9 mouse cellular contexts compared by ENCODE assay signal in the genomic region with DNA sequence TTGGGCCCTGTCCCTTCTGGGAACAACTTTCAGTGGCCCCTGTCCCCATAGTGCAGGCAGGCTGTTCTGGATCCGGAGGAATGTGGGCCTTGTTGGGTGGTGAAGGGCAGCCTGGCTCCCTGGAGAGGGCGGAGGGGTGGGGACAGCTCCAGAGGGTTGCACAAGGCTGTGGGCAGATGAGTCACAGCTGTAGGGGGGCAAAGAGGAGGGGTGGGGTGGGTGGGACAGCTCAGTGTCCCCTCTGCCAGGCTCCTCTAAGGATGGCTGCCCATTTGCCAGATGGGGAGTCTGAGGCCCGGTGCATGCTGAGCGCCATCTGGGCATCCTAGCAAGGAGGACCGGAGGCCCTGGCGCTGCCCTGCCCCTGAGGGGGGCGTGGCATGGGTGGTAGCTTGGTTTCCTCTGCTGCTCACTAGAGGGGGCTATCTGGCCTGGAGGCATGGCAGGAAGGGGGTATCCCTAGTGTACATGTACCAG. TPM values are rescaled to one million over a fixed set of nuclear protein-coding genes. Genes with fewer than 3 reads are reported as not detected.
DNase-seq lines count a peak whose midpoint lies in the region; ATAC-seq lines count a peak whose summit lies in the region.
"Had no signal": no experiment of that assay in that cellular context is flagged by ENCODE, and none has a peak within 500 bp of the region (broad histone marks: within the 10 kb centered on the region; RNA-seq: fewer than 3 reads in every experiment).

No protein-coding gene starts in this region.

- no peak overlapping the region for H3K4me2 ChIP-seq in forebrain, embryonic 13.5 days
- no peak overlapping the region for H3K4me2 ChIP-seq in forebrain, embryonic 12.5 days
- 0 out of 2 replicates have a peak overlapping the region, but pooled peaks have one; percentile 2 for H3K4me2 ChIP-seq in midbrain, embryonic 12.5 days (replicated peaks)
- no peak overlapping the region for H3K4me2 ChIP-seq in midbrain, embryonic 11.5 days

- H3K36me3 ChIP-seq in forebrain, embryonic 13.5 days (ENCODE audit: poor library complexity, severe bottlenecking), result peaks cover 49% of the 10 kb centered on the region
- H3K36me3 ChIP-seq in forebrain, embryonic 12.5 days (replicated peaks), result peaks cover 50% of the 10 kb centered on the region
- H3K36me3 ChIP-seq in midbrain, embryonic 12.5 days, result peaks cover 51% of the 10 kb centered on the region
- H3K36me3 ChIP-seq in midbrain, embryonic 11.5 days (ENCODE audit: control insufficient read depth, insufficient read depth, low read length), result peaks cover 32% of the 10 kb centered on the region
- peaks cover 92% of the 10 kb centered on the region for H3K36me3 ChIP-seq in megakaryocyte, embryonic 14.5 days (replicated peaks; ENCODE audit: low read length)

- H3K27me3 ChIP-seq in forebrain, embryonic 13.5 days, result no peaks in the 10 kb centered on the region
- H3K27me3 ChIP-seq in forebrain, embryonic 12.5 days, result no peaks in the 10 kb centered on the region
- H3K27me3 ChIP-seq in midbrain, embryonic 12.5 days, result no peaks in the 10 kb centered on the region
- no peaks in the 10 kb centered on the region for H3K27me3 ChIP-seq in midbrain, embryonic 11.5 days (ENCODE audit: control insufficient read depth, insufficient read depth, low read length)
- H3K27me3 ChIP-seq in megakaryocyte, embryonic 14.5 days (replicated peaks), result no peaks in the 10 kb centered on the region

- DNase-seq in midbrain, embryonic 11.5 days (ENCODE audit: low spot score, missing footprints), result no peak
- peak; percentile 61 to 74 for DNase-seq in cerebellum, postnatal 36 days
- DNase-seq in thymus, postnatal 4 days, result no peak
- no peak for DNase-seq in testis, postnatal 10 days (ENCODE audit: low spot score)
- DNase-seq: kidney, adult 18-20 months had no signal

- peaks cover 44% of the 10 kb centered on the region for H3K4me1 ChIP-seq in forebrain, embryonic 13.5 days
- peaks cover 48% of the 10 kb centered on the region for H3K4me1 ChIP-seq in forebrain, embryonic 12.5 days
- peaks cover 42% of the 10 kb centered on the region for H3K4me1 ChIP-seq in midbrain, embryonic 12.5 days
- peaks cover 31% of the 10 kb centered on the region for H3K4me1 ChIP-seq in midbrain, embryonic 11.5 days (ENCODE audit: control insufficient read depth, insufficient read depth, low read length)
- peaks cover 96% of the 10 kb centered on the region for H3K4me1 ChIP-seq in megakaryocyte, embryonic 14.5 days

- no peak for ATAC-seq in forebrain, embryonic 13.5 days
- no peak for ATAC-seq in forebrain, embryonic 12.5 days (ENCODE audit: low FRiP score)
- ATAC-seq in midbrain, embryonic 12.5 days (ENCODE audit: low FRiP score, low read depth), result no peak
- ATAC-seq in midbrain, embryonic 11.5 days (ENCODE audit: low FRiP score), result no peak

- H3K27ac ChIP-seq in forebrain, embryonic 13.5 days, result peak overlapping the region; percentile 25; the same call in 1 of the 2 replicates
- no peak overlapping the region for H3K27ac ChIP-seq in forebrain, embryonic 12.5 days
- H3K27ac ChIP-seq in midbrain, embryonic 12.5 days (replicated peaks), result 0 out of 2 replicates have a peak overlapping the region, but pooled peaks have one; percentile 20
- no peak overlapping the region for H3K27ac ChIP-seq in midbrain, embryonic 11.5 days (ENCODE audit: low read depth, low read length)

- no peak overlapping the region for H3K4me3 ChIP-seq in forebrain, embryonic 13.5 days
- no peak overlapping the region for H3K4me3 ChIP-seq in forebrain, embryonic 12.5 days (replicated peaks)
- no peak overlapping the region for H3K4me3 ChIP-seq in midbrain, embryonic 12.5 days
- no peak overlapping the region for H3K4me3 ChIP-seq in midbrain, embryonic 11.5 days (ENCODE audit: low read depth, low read length)
- peak overlapping the region; percentile 18 for H3K4me3 ChIP-seq in megakaryocyte, embryonic 14.5 days (replicated peaks)

- H3K9me3 ChIP-seq in forebrain, embryonic 13.5 days (replicated peaks), result no peaks in the 10 kb centered on the region
- H3K9me3 ChIP-seq in forebrain, embryonic 12.5 days, result no peaks in the 10 kb centered on the region
- no peaks in the 10 kb centered on the region; the same call in 1 of the 2 replicates for H3K9me3 ChIP-seq in midbrain, embryonic 12.5 days
- no peaks in the 10 kb centered on the region for H3K9me3 ChIP-seq in midbrain, embryonic 11.5 days (ENCODE audit: control insufficient read depth, low read length)
- H3K9me3 ChIP-seq in megakaryocyte, embryonic 14.5 days, result no peaks in the 10 kb centered on the region

- H3K9ac ChIP-seq in forebrain, embryonic 13.5 days, result no peak overlapping the region
- H3K9ac ChIP-seq in forebrain, embryonic 12.5 days, result no peak overlapping the region
- no peak overlapping the region for H3K9ac ChIP-seq in midbrain, embryonic 12.5 days (replicated peaks)
- no peak overlapping the region for H3K9ac ChIP-seq in midbrain, embryonic 11.5 days (ENCODE audit: low read length)

- WGBS in forebrain, embryonic 13.5 days, result 98% methylated on average over 6 of the region's 7 CpGs
- 94% methylated on average over 7 of the region's 7 CpGs for WGBS in forebrain, embryonic 12.5 days
- WGBS in midbrain, embryonic 12.5 days, result 93% methylated on average over 7 of the region's 7 CpGs
- 94% methylated on average over 7 of the region's 7 CpGs for WGBS in midbrain, embryonic 11.5 days

RNA-seq across cellular contexts. Expression of gene Zbtb7a, which starts 8.2 kb away (rescaled TPM):
- 10.4 and 10.6 TPM in 2 replicates for polyA plus RNA-seq in forebrain, embryonic 13.5 days (2015; fragmentation: Nextera tagmentation; extraction: Ambion mirVana)
- 12.4 and 13.5 TPM in 2 replicates for polyA plus RNA-seq in forebrain, embryonic 12.5 days (2016; fragmentation: Nextera tagmentation; extraction: Ambion mirVana)
- polyA plus RNA-seq in midbrain, embryonic 12.5 days (2016; fragmentation: Nextera tagmentation; extraction: Ambion mirVana), result 14.6 and 15.9 TPM in 2 replicates
- 5.3 and 5.6 TPM in 2 replicates for polyA plus RNA-seq in midbrain, embryonic 11.5 days (2014; fragmentation: Nextera tagmentation; extraction: Ambion mirVana)
- polyA plus RNA-seq in megakaryocyte, embryonic 14.5 days (2012; ENCODE audit: insufficient read depth, low replicate concordance), result 100.0 and 136 TPM in 2 replicates

RNA-seq across cellular contexts. Expression of gene Pias4, which starts 24.5 kb away (rescaled TPM):
- polyA plus RNA-seq in forebrain, embryonic 13.5 days (2015; fragmentation: Nextera tagmentation; extraction: Ambion mirVana), result 54.2 and 57.0 TPM in 2 replicates
- polyA plus RNA-seq in forebrain, embryonic 12.5 days (2016; fragmentation: Nextera tagmentation; extraction: Ambion mirVana), result 51.6 and 52.9 TPM in 2 replicates
- polyA plus RNA-seq in midbrain, embryonic 12.5 days (2016; fragmentation: Nextera tagmentation; extraction: Ambion mirVana), result 58.6 and 64.9 TPM in 2 replicates
- 42.1 and 46.5 TPM in 2 replicates for polyA plus RNA-seq in midbrain, embryonic 11.5 days (2014; fragmentation: Nextera tagmentation; extraction: Ambion mirVana)
- 95.2 and 184 TPM in 2 replicates for polyA plus RNA-seq in megakaryocyte, embryonic 14.5 days (2012; ENCODE audit: insufficient read depth, low replicate concordance)

RNA-seq across cellular contexts. Expression of gene Eef2, which starts 33.2 kb away (rescaled TPM):
- 555 and 583 TPM in 2 replicates for polyA plus RNA-seq in forebrain, embryonic 13.5 days (2015; fragmentation: Nextera tagmentation; extraction: Ambion mirVana)
- polyA plus RNA-seq in forebrain, embryonic 12.5 days (2016; fragmentation: Nextera tagmentation; extraction: Ambion mirVana), result 518 and 540 TPM in 2 replicates
- 531 and 534 TPM in 2 replicates for polyA plus RNA-seq in midbrain, embryonic 12.5 days (2016; fragmentation: Nextera tagmentation; extraction: Ambion mirVana)
- 398 and 422 TPM in 2 replicates for polyA plus RNA-seq in midbrain, embryonic 11.5 days (2014; fragmentation: Nextera tagmentation; extraction: Ambion mirVana)
- polyA plus RNA-seq in megakaryocyte, embryonic 14.5 days (2012; ENCODE audit: insufficient read depth, low replicate concordance), result 439 and 1,295 TPM in 2 replicates

RNA-seq across cellular contexts. Expression of gene Map2k2, which starts 37.5 kb away (rescaled TPM):
- polyA plus RNA-seq in forebrain, embryonic 13.5 days (2015; fragmentation: Nextera tagmentation; extraction: Ambion mirVana), result 200 and 211 TPM in 2 replicates
- 208 and 210 TPM in 2 replicates for polyA plus RNA-seq in forebrain, embryonic 12.5 days (2016; fragmentation: Nextera tagmentation; extraction: Ambion mirVana)
- polyA plus RNA-seq in midbrain, embryonic 12.5 days (2016; fragmentation: Nextera tagmentation; extraction: Ambion mirVana), result 245 and 248 TPM in 2 replicates
- 189 and 210 TPM in 2 replicates for polyA plus RNA-seq in midbrain, embryonic 11.5 days (2014; fragmentation: Nextera tagmentation; extraction: Ambion mirVana)
- 407 and 1,114 TPM in 2 replicates for polyA plus RNA-seq in megakaryocyte, embryonic 14.5 days (2012; ENCODE audit: insufficient read depth, low replicate concordance)

RNA-seq across cellular contexts. Expression of gene Dapk3, which starts 39.6 kb away (rescaled TPM):
- polyA plus RNA-seq in forebrain, embryonic 13.5 days (2015; fragmentation: Nextera tagmentation; extraction: Ambion mirVana), result 43.5 and 47.7 TPM in 2 replicates
- polyA plus RNA-seq in forebrain, embryonic 12.5 days (2016; fragmentation: Nextera tagmentation; extraction: Ambion mirVana), result 62.8 and 67.4 TPM in 2 replicates
- 77.3 and 79.6 TPM in 2 replicates for polyA plus RNA-seq in midbrain, embryonic 12.5 days (2016; fragmentation: Nextera tagmentation; extraction: Ambion mirVana)
- polyA plus RNA-seq in midbrain, embryonic 11.5 days (2014; fragmentation: Nextera tagmentation; extraction: Ambion mirVana), result 49.7 and 50.6 TPM in 2 replicates
- 168 TPM in 2 replicates for polyA plus RNA-seq in megakaryocyte, embryonic 14.5 days (2012; ENCODE audit: insufficient read depth, low replicate concordance)

Comparison
In these comparisons a context has a peak if more than half of its experiments do, and no peak if none do; other contexts are left out.
1. H3K27ac ChIP-seq: peak in forebrain, embryonic 13.5 days (single experiment) and midbrain, embryonic 12.5 days (single experiment); none in forebrain, embryonic 12.5 days (single experiment) and midbrain, embryonic 11.5 days (single experiment).
2. DNase-seq: peak in cerebellum, postnatal 36 days (2 of 2); none in midbrain, embryonic 11.5 days (single experiment), thymus, postnatal 4 days (single experiment) and testis, postnatal 10 days (single experiment).